Mouse (Mus musculus) stomach, embryonic 14.5 days (tissue): ENCODE measurements around the gene Pknox1. TPM values are rescaled to one million over a fixed set of nuclear protein-coding genes. Genes with fewer than 3 reads are reported as not detected.
"Not testable (repeated sequence)": the region's sequence is repeated elsewhere in the genome, so short reads cannot be mapped to it uniquely, and the experiment has no call there.

Experiments used
- ATAC-seq: fragments of 200-750 bp; cut with Nextera tagmentation; 2 replicates; pipeline ENCODE4 v1.8.0; 2017; ENCODE audit warnings: low read depth, moderate TSS enrichment; ENCODE audit not compliant: insufficient number of reproducible peaks, insufficient read depth, low FRiP score
- H3K27ac ChIP-seq: fragments of 300-500 bp; sonication (generic); 2 replicates; pipeline ENCODE4 v1.5.1; 2014; ENCODE audit warnings: mild to moderate bottlenecking, low read length, moderate library complexity, mixed read lengths
- H3K27me3 ChIP-seq: fragments of 300-500 bp; sonication (generic); 2 replicates; pipeline ENCODE4 v1.6.1; 2014; ENCODE audit warnings: low read length, control low read depth, mixed read lengths; ENCODE audit not compliant: control insufficient read depth, insufficient read depth
- H3K36me3 ChIP-seq: fragments of 300-500 bp; sonication (generic); 2 replicates; pipeline ENCODE4 v1.6.1; 2014; ENCODE audit warnings: mild to moderate bottlenecking, control low read depth, low read length, moderate library complexity, mixed read lengths; ENCODE audit not compliant: control insufficient read depth, insufficient read depth
- H3K4me1 ChIP-seq: fragments of 300-500 bp; sonication (generic); 2 replicates; pipeline ENCODE4 v1.6.1; 2014; ENCODE audit warnings: low read length, control low read depth, mixed read lengths; ENCODE audit not compliant: control insufficient read depth, insufficient read depth
- H3K4me2 ChIP-seq: fragments of 300-500 bp; sonication (generic); replicated peaks from 2 replicates; pipeline ENCODE4 v1.6.1; 2014; ENCODE audit warnings: low read depth, low read length, control low read depth
- H3K4me3 ChIP-seq: fragments of 300-500 bp; sonication (generic); 2 replicates; pipeline ENCODE4 v1.5.1; 2014; ENCODE audit warnings: low read depth, low read length, control low read depth
- H3K9ac ChIP-seq: fragments of 300-500 bp; sonication (generic); replicated peaks from 2 replicates; pipeline ENCODE4 v1.6.1; 2014; ENCODE audit warnings: low read depth, mild to moderate bottlenecking, control low read depth, low read length, moderate library complexity, mixed read lengths
- H3K9me3 ChIP-seq: fragments of 300-500 bp; sonication (generic); 2 replicates; pipeline ENCODE4 v1.6.1; 2016; ENCODE audit warnings: low read depth, low read length, control low read depth; ENCODE audit not compliant: control insufficient read depth
- WGBS: fragments of 180-500 bp; shearing (Covaris S2); extraction: QIAGEN DNeasy Blood & Tissue Kit; methylation state at CpG from one replicate; pipeline ENCODE4 v1.1.7; 2014; 5-methylcytosine and 5-hydroxymethylcytosine counted together
- polyA plus RNA-seq: library from polyadenylated mRNA; unstranded; fragments of >200 nt; fragmentation: Nextera tagmentation; extraction: Ambion mirVana; gene quantifications from 2 replicates; pipeline ENCODE4 v1.2.1, GENCODE M21; 2014

The Pknox1 gene
- polyA plus RNA-seq, 1 experiment from 2014 or later, result 45.1 TPM

GRCm38 (mm10) chr17:31546444-31547196, 17.9 kb upstream of the Pknox1 start:
- WGBS, result 84% methylated on average over 9 of the region's 9 CpGs
- Histone ChIP-seq H3K9me3 (no peaks in the 10 kb centered on the region), H3K4me2 (no peak overlapping the region), H3K27ac (no peak overlapping the region), H3K27me3 (no peaks in the 10 kb centered on the region), H3K4me3 (no peak overlapping the region), H3K36me3 (no peaks in the 10 kb centered on the region), H3K9ac (no peak overlapping the region), H3K4me1 (peaks cover 6% of the 10 kb centered on the region; the same call in 1 of the 2 replicates)
- no peak for ATAC-seq

GRCm38 (mm10) chr17:31547974-31548373, 16.6 kb upstream of the Pknox1 start:
- ATAC-seq, result no peak
- Histone ChIP-seq H3K4me3 (no peak overlapping the region), H3K4me2 (no peak overlapping the region), H3K9ac (no peak overlapping the region), H3K9me3 (no peaks in the 10 kb centered on the region), H3K36me3 (no peaks in the 10 kb centered on the region), H3K4me1 (peaks cover 3% of the 10 kb centered on the region; the same call in 1 of the 2 replicates), H3K27ac (no peak overlapping the region), H3K27me3 (no peaks in the 10 kb centered on the region)
- WGBS, result 52% methylated on average over 3 of the region's 3 CpGs

- H3K9ac ChIP-seq, result no peak overlapping the region
- no peaks in the 10 kb centered on the region for H3K9me3 ChIP-seq
- 34% methylated on average over 8 of the region's 8 CpGs for WGBS
- H3K4me2 ChIP-seq, result no peak overlapping the region
- H3K27ac ChIP-seq, result peak overlapping the region; percentile 39; the same call in 1 of the 2 replicates
- no peaks in the 10 kb centered on the region for H3K36me3 ChIP-seq
- no peaks in the 10 kb centered on the region for H3K4me1 ChIP-seq
- no peaks in the 10 kb centered on the region for H3K27me3 ChIP-seq
- ATAC-seq, result no peak
- H3K4me3 ChIP-seq, result no peak overlapping the region
These were observed 15.1 kb upstream of the Pknox1 start for GRCm38 (mm10) chr17:31549389-31549788.

GRCm38 (mm10) chr17:31552601-31553000, 11.9 kb upstream of the Pknox1 start:
- not testable (repeated sequence) for H3K4me2 ChIP-seq, H3K27ac ChIP-seq, H3K9me3 ChIP-seq, H3K9ac ChIP-seq, H3K4me3 ChIP-seq, H3K27me3 ChIP-seq, ATAC-seq, H3K36me3 ChIP-seq
- peaks cover 13% of the 10 kb centered on the region for H3K4me1 ChIP-seq
- WGBS, result 94% methylated on average over 23 of the region's 23 CpGs

- peaks cover 21% of the 10 kb centered on the region for H3K4me1 ChIP-seq
- H3K36me3 ChIP-seq, result no peaks in the 10 kb centered on the region
- no peak overlapping the region for H3K4me2 ChIP-seq
- no peak overlapping the region for H3K9ac ChIP-seq
- H3K27me3 ChIP-seq, result no peaks in the 10 kb centered on the region
- H3K27ac ChIP-seq, result no peak overlapping the region
- WGBS, result 68% methylated on average over 4 of the region's 4 CpGs
- H3K4me3 ChIP-seq, result no peak overlapping the region
- no peak for ATAC-seq
- H3K9me3 ChIP-seq, result no peaks in the 10 kb centered on the region
These were observed 8.3 kb upstream of the Pknox1 start for GRCm38 (mm10) chr17:31556253-31556652.

- Histone ChIP-seq H3K9me3 (no peaks in the 10 kb centered on the region), H3K27ac (peak overlapping the region; percentile 75), H3K27me3 (no peaks in the 10 kb centered on the region), H3K4me1 (peaks cover 21% of the 10 kb centered on the region), H3K9ac (no peak overlapping the region), H3K4me3 (no peak overlapping the region), H3K36me3 (no peaks in the 10 kb centered on the region), H3K4me2 (0 out of 2 replicates have a peak overlapping the region, but pooled peaks have one; percentile 6)
- peak; percentile 54; the same call in 1 of the 2 replicates for ATAC-seq
- 35% methylated on average over 11 of the region's 11 CpGs for WGBS
These were observed 7.2 kb upstream of the Pknox1 start for GRCm38 (mm10) chr17:31557124-31557880.

- no peak overlapping the region for H3K4me3 ChIP-seq
- H3K27ac ChIP-seq, result peak overlapping the region; percentile 75
- H3K4me2 ChIP-seq, result 0 out of 2 replicates have a peak overlapping the region, but pooled peaks have one; percentile 6
- no peak overlapping the region for H3K9ac ChIP-seq
- no peaks in the 10 kb centered on the region for H3K36me3 ChIP-seq
- H3K27me3 ChIP-seq, result no peaks in the 10 kb centered on the region
- H3K4me1 ChIP-seq, result peaks cover 21% of the 10 kb centered on the region
- 65% methylated on average over 10 of the region's 10 CpGs for WGBS
- no peaks in the 10 kb centered on the region for H3K9me3 ChIP-seq
- ATAC-seq, result no peak; the same call in 1 of the 2 replicates
These were observed 6.5 kb upstream of the Pknox1 start for GRCm38 (mm10) chr17:31557947-31558542.

- H3K9me3 ChIP-seq, result no peaks in the 10 kb centered on the region
- no peak overlapping the region for H3K27ac ChIP-seq
- no peaks in the 10 kb centered on the region for H3K36me3 ChIP-seq
- ATAC-seq, result no peak
- H3K27me3 ChIP-seq, result no peaks in the 10 kb centered on the region
- no peak overlapping the region for H3K9ac ChIP-seq
- H3K4me3 ChIP-seq, result no peak overlapping the region
- no peak overlapping the region for H3K4me2 ChIP-seq
- 88% methylated on average over 11 of the region's 11 CpGs for WGBS
- peaks cover 24% of the 10 kb centered on the region for H3K4me1 ChIP-seq
These were observed 5.3 kb upstream of the Pknox1 start for GRCm38 (mm10) chr17:31559021-31559789.
